Mouse (Mus musculus) kidney, postnatal 14 days (tissue): ENCODE data around the gene Olfr1134.
"Not testable (repeated sequence)": the region's sequence is repeated elsewhere in the genome, so short reads cannot be mapped to it uniquely, and the experiment has no call there.

Experiments
- DNase-seq: peaks from one replicate; pipeline ENCODE4 v3.0.0; 2022; ENCODE audit warnings: mixed read lengths

Gene Olfr1134

DNA sequence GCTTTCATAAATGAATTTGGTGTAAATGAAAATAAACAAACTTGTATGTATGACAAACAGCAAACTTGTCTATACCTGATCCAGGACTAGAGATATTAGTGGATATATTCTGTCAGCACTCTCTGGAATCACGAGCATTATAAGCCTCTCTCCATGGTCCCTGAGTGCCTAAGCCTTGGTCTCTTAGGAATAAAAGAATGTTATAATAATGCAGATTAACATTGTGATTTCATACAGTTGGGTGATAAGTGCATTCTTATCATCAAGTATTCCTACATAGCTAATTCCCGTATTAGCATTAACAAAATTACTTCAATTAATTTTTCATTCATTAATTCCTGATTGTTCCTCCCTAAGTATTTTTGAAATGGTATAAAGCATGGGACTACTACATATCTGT, at the start of gene Olfr1134:
TSS of gene Olfr1134 (minus strand) at position 101 of the 400 bp plus-strand sequence.
- DNase-seq, result no peak

DNA sequence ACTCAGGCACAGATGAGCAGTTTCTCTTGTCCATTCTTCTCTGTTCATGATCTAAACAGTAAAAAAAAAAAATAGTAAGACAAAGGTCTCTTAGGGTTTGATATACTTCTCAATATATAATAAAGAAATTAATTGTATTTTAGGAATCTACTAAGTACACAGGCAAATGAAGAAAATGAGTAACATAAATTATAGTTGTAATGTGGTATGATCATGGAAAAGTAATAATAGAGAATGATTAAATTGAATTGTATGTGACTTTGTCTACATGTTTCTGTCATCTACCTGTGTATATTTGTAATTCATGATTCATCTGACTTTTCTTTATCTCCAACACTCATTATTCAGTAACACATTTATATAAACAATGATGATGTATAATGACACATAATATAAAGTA, 35.6 kb upstream of the Olfr1134 start, which contains the start of gene Olfr1136:
TSS of gene Olfr1136 (minus strand) at position 101 of the 400 bp plus-strand sequence.
- DNase-seq, result no peak

- no peak for DNase-seq
Measured at GRCm38 (mm10) chr2:87673564-87673963, 15.3 kb upstream of the Olfr1134 start, which contains the start of gene Olfr1135. Olfr1135 (minus strand) TSS chr2:87673664.

DNA sequence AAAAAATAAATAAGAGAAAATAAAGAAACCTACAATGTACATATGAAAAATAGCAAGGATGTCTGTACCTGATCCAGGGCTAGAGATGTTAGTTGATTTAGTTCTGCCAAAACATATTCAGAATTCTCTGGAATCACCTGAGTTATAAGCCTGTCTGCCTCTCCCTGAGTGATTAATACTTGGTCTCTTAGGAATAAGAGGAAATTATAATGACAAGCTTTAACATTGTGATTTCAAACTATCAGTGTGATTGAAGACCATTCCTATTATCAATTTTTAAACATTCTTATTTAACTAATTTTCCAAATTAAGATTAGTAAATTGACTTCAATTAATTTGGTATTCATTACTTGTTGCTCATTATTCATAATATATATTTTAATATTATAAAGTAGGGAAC, 11.0 kb downstream of the Olfr1134 start, which contains the start of gene Olfr1133:
TSS of gene Olfr1133 (minus strand) at position 101 of the 400 bp plus-strand sequence.
- DNase-seq, result no peak

DNA sequence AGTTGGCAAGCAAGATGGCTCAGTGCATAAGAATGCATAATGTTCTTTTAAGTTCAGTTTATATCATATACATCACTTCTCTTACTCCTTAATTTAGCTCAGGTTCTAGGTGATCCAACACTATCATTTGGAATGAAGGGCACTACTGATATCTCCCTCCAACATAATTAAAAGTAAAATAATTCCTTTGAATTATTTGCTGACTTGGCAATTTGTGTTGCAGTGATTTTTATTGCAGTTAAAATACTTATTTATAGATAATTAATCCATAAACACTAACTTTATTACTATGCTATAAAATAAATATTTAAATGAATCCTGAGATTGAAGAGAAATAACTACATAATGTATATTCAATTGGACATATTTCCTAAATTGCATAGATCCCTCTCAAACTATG, 15.8 kb downstream of the Olfr1134 start:
- no peak for DNase-seq

DNA sequence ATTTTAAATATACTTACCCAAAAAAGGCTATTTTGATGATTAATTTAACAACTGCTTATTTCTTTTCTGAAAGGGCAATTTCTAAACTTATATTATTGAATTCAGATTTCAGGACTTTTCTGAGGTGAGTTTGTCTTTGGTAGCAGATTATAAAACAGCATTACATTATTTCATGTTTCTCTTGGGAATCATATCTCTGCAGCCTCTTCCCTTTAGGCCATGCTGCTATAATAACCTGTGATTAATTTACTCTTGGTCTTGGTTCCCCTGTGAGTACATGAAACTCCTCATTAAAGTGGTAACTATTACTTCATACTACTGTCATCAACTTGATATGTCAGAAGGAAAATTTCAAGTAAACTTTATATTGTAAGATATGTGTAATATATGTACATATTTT, 20.8 kb downstream of the Olfr1134 start, which contains the start of gene Olfr1132:
TSS of gene Olfr1132 (minus strand) at position 101 of the 400 bp plus-strand sequence.
- DNase-seq, result no peak

GRCm38 (mm10) chr2:87626804-87627203, 31.5 kb downstream of the Olfr1134 start, which contains the start of gene Olfr1131:
Olfr1131 (plus strand) TSS chr2:87627104.
- DNase-seq, result no peak

DNA sequence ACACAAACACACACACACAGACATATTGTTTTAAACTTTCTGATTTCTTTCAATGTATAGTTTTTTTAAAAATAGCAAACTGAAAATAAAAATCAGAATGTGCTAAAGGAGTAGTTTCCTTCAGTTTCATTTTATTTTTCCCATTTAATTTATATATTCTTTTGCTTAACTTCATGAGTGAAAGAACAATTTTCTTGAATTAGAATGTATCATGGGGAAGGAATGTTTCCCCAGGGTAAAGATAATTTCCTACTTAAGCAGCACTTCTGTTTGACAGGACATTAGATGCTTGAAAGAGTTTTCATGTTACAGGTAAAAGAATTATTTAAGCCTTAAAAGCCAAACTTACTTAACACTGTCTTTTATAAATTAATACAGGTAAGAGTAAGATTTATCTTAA, 52.3 kb downstream of the Olfr1134 start, which contains the start of gene Olfr1130:
TSS of gene Olfr1130 (plus strand) at position 301 of the 400 bp plus-strand sequence.
- DNase-seq, result not testable (repeated sequence)
